Mouse (Mus musculus) forelimb bud, embryonic 11.5 days (tissue): ENCODE measurements at regions not wholly inside any gene's neighbourhood (a gene's known extent, or its start where the extent isn't known, plus 50 kb on each side); places are given as distances from the start of the nearest gene placed in this dataset.
"Not testable (repeated sequence)": the region's sequence is repeated elsewhere in the genome, so short reads cannot be mapped to it uniquely, and the experiment has no call there.

Experiments
- DNase-seq: peaks from one replicate; pipeline ENCODE4 v3.0.0-alpha.2; 2012; ENCODE audit warnings: low read depth, low spot score

- DNase-seq: no peak
Observed at GRCm38 (mm10) chr7:95954511-95954910, 216.5 kb upstream of the Tenm4 start.

DNA sequence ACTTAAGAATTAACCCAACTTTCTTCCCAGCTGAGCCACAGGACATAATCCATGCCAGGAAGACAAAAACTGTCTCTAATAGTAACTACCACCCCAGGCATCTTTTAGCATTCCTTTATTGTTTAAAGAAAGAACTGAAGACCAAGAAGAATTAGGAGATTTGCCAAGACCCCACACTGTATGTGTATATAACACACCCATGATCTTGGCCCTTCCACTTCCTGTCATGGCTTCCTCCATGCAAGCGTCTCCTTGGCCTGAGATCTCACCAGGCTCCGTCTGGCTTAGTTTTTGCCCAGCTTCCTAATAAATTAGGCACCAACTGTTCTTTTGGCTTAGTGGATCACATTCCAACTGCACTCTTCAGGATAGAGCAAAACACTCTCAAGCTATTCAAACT is 215.9 kb upstream of the Tenm4 start:
- DNase-seq: no peak

- DNase-seq: no peak
Observed at GRCm38 (mm10) chr7:95959068-95959467, 212.0 kb upstream of the Tenm4 start.

DNA sequence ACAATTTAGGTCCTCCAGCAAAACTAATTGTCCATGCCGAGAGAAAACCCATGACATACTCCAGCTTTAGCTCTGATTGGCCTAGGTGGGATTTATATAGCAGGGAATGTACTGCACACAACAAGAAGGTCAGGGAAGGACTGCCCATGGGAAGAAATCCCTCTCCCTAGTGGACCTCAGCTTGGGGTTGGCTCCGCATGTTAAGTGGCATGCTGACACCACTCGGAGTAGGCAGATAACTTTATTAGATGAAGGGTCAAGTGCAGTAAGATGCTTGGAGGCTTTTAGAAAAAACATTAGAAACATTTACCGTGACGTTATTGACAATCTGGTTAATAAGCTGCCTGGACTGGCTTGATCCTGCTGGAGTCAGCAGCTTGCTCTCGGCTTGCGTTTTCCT is 199.2 kb upstream of the Tenm4 start:
- DNase-seq: no peak

DNA sequence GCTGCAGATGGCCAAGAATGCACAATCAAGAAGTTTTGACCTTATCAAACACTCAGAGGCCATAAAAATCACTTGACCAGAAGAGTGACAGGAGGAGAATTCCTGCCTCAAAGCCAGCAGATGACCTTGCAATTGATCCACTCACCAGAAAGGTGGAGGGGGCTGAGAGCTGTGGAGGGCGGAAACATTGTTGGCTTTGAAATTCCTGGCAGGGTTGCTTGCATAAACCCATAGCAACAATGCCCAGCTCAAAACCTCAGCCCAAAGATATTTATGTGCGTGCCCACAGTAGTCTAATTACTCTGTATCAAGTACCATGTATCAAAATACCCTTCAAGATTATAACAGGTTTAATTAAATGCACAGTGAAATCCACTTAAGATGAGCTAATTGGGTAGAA is 197.0 kb upstream of the Tenm4 start:
- DNase-seq: no peak

GRCm38 (mm10) chr7:95991250-95992032 is 179.6 kb upstream of the Tenm4 start:
- DNase-seq: no peak

- no peak for DNase-seq
Observed at GRCm38 (mm10) chr7:95992033-95992516, 179.0 kb upstream of the Tenm4 start.

GRCm38 (mm10) chr7:95992521-95992920 is 178.5 kb upstream of the Tenm4 start:
- no peak for DNase-seq

GRCm38 (mm10) chr7:95997190-95997589 is 173.9 kb upstream of the Tenm4 start:
- DNase-seq: no peak

DNA sequence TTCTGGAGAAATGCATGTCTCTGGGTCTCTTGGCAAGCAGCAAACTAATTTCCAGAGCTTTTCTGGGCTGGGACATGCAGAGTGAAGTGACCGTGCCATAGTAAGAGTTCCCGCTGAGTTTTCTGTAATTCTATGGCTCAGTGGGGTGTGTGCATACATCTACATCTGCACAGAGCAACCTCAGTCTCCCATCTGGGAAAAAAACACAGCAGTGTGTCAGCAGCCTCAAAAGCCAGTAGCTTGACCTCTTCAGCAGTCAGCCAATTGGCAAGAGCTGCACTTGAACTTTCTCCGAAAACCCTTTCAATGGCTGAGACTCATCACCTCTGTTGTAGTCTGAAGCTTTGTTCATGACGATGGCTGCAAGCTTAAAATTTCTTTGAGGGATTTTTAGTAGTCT is 171.9 kb upstream of the Tenm4 start:
- DNase-seq: no peak

- no peak for DNase-seq
Observed at GRCm38 (mm10) chr7:96002401-96002800, 168.6 kb upstream of the Tenm4 start.

- DNase-seq: no peak
Observed at GRCm38 (mm10) chr7:96006299-96006698, 164.7 kb upstream of the Tenm4 start.

DNA sequence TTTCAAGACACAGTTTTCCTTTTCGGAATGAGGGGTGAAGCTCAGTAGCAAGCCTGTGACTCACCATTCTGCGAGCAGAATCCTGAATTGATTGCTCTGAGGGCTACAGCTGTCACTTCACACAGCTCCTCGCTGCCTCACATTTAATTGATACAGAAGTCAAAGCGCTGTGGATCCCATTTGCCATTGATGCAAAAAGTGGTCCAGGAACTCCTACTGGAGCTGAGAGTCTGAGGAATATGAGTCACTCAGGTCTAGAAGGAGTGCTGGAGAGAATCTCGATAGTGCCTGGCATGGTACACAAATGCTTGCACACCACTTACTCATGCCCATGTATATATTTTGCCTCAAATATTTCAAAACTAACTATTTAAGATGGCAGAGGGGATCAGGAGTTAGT is 158.0 kb upstream of the Tenm4 start:
- no peak for DNase-seq

DNA sequence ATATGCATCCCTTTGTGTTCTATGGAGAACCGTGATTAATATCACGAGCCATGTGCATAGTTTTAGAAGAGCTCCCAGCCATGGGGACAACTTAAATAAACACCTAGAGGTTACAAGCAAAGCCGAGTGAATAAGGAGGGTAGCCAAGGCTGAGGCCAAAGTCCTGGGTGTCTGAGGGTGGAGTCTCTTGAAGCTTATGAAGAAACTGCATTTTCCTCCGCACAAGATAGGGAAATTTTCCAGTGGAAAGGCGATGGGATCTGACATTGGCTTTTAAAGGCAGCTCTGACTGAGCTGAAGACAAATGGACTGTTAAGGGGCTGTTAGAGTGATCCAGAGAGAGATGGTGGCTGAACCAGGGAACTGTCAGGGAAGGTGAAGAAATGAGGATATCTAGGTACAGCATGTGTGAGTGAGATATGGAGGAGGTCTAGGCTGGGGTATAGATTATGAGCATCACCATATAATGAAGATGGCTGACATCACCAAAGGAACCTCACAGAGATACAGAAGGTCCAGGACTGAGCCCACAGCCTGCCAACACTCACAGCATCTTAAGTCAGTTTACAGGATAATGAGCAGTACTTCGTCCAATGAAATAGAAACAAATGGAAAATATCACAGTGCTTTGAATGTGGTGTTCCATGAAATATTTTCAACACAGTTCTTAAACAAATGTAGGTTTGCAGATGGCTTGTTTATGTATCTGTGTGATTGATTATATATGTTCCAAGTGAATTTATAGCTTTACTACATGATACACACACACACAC is 153.7 kb upstream of the Tenm4 start:
- DNase-seq: no peak

DNA sequence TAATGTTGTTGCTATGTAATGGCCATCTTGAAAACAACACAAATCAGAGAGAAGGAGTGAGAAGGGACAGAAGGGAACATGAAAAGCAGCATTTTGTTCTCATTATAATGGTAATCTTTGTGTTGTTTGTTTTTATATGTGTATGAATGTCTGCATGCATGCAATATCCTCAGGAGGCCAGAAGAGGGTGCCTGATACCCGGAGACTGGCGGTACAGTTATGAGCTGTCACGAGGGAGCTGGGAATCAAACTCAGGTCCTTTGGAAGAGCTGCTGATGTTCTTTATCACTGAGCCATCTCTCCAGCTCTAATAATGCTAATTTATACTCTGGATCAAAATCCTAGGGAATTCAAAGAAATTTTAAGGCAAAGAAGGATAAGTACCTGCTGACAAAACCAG is 147.0 kb upstream of the Tenm4 start:
- no peak for DNase-seq

- DNase-seq: no peak
Observed at GRCm38 (mm10) chr7:96026781-96027418, 144.1 kb upstream of the Tenm4 start.

- no peak for DNase-seq
Observed at GRCm38 (mm10) chr7:96033636-96034035, 137.4 kb upstream of the Tenm4 start.

DNA sequence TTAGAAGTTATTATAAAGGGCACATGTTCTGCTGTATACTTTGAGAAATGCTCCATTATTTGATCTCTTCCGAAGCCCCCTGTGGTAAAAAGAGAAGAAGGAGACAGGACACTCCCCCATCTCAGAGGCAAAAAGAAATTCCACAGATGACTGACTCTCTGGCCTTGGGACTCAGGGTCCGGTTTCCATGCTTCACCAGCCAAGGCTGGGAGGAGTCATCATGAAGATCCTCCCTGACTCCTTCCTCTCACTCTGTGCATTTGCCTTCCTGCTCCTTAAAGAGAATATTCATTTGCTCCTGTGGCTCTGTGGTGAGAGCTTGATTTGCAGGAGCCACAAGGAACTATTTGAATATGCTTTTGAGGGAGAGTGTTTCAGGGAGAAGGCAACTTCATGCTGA is 135.6 kb upstream of the Tenm4 start:
- no peak for DNase-seq

GRCm38 (mm10) chr7:96039628-96040027 is 131.4 kb upstream of the Tenm4 start:
- no peak for DNase-seq

- no peak for DNase-seq
Observed at GRCm38 (mm10) chr7:96041806-96042205, 129.2 kb upstream of the Tenm4 start.

DNA sequence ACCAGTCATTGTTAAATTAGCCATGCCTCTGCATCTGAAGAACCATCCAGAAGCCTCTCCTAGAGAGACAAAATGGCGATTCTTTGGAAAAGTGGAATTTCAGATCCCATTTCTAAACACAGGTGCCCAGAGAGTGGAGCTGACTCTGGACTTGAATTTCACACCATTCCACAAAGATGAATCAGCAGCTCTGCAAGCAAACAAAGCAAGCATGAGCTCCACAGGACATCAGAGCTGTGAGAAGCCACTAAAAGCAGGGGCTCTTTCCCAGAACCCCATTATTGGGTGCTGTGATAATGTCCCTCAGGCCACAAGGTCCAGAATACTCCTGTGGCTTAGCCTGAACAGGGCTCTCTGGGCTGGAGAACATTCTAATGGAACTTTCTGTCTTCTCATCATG is 119.4 kb upstream of the Tenm4 start:
- DNase-seq: no peak

DNA sequence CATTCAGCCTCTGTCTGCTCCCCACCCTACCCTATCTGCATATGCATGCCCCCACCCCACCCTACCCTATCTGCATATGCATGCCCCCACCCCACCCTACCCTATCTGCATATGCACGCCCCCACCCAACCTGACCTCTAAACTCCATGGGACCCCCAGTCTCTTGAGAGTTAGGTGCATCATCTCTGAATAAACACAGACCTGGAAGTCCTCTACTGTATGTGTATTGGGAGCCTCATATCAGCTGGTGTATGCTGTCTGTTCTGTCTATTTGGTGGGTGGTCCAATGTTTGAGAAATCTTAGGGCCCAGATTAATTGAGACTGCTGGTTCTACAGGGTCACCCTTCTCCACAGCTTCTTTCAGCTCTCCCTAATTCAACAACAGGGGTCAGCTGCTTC is 109.4 kb upstream of the Tenm4 start:
- not testable (repeated sequence) for DNase-seq

DNA sequence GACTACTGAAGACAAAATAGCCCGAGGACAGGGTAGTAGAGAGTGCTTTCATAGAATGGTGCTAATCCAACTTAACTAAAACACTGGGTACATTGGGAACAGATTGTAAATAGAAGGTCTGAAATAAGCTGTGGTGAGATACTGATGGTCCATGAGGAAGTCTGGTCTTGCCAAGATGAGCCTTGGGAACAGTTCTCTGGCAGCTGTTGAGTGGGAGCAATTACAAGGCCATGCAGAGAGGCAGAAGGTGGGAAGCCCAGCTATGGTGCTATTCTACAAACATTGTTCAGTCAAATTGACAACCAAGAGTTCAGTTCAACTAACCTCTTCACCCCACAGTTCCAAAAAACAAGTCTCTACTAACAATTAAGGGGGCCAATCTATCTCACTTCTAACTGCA is 92.5 kb upstream of the Tenm4 start:
- DNase-seq: no peak
